Mouse (Mus musculus): ENCODE measurements around the gene Lhx5.

- TF ChIP-seq CTCF (IDR thresholded peaks at IDR 0.05): no peak
- TF ChIP-seq POLR2A (IDR thresholded peaks at IDR 0.05; ENCODE audit: insufficient read depth, low read depth, low read length): no peak
These were observed 21.8 kb upstream of the Lhx5 start for GRCm38 (mm10) chr5:120409385-120410378.

All from heart, adult 2 months (tissue).